Mouse (Mus musculus): ENCODE results near the gene Pard3b. TPM values are rescaled to one million over a fixed set of nuclear protein-coding genes. Genes with fewer than 3 reads are reported as not detected.
A peak's percentile ranks its signal among the peaks of the same experiment; 100 is the strongest.
"Not testable (repeated sequence)": the region's sequence is repeated elsewhere in the genome, so short reads cannot be mapped to it uniquely, and the experiment has no call there.

The Pard3b gene
- total and polyA plus RNA-seq, 3 experiments: 0.30 to 0.75 (median 0.63) TPM

GRCm38 (mm10) chr1:62598551-62598950, 959.9 kb downstream of the Pard3b start:
- Histone ChIP-seq H3K27ac (ENCODE audit: insufficient read depth, low read depth) (no peak overlapping the region), H3K9ac (ENCODE audit: insufficient read depth, low read depth) (no peak overlapping the region), H3K79me2 (replicated peaks; ENCODE audit: control insufficient read depth, extremely low read depth, insufficient read depth, poor library complexity, severe bottlenecking) (no peaks in the 10 kb centered on the region), H3K27me3 (replicated peaks) (no peaks in the 10 kb centered on the region), H3K4me3 (replicated peaks in 1 of 3; ENCODE audit: low read depth in 2 of 3, low read length in 2 of 3, poor library complexity in 1 of 3) (no peak overlapping the region), H3K36me3 (replicated peaks in 1 of 2; ENCODE audit: control insufficient read depth in 1 of 2, insufficient read depth in 1 of 2, low read length in 1 of 2) (no peaks in the 10 kb centered on the region), H3K4me2 (ENCODE audit: insufficient read depth, low read depth, poor library complexity, severe bottlenecking) (no peak overlapping the region), H3K9me3 (replicated peaks; ENCODE audit: low read length) (no peaks in the 10 kb centered on the region), H3K4me1 (ENCODE audit: control insufficient read depth in 1 of 2, insufficient read depth in 2 of 2) (no peaks in the 10 kb centered on the region)
- no peak for DNase-seq (ENCODE audit: extremely low read depth)
- in situ Hi-C loops (cut with MboI; ENCODE audit: low pct_ligation_motif_present, low pct_unique_long_range_greater_than_20kb, low sequenced_read_pairs) (no loop called here), dilution Hi-C loops (cut with MboI; ENCODE audit: extremely low pct_ligation_motif_present, extremely low pct_unique_long_range_greater_than_20kb, low sequenced_read_pairs) (no loop called here)
- no peak for TF ChIP-seq RCOR1 (conservative IDR thresholded peaks at IDR 0.05; ENCODE audit: low read depth, low read length)
- no peak for TF ChIP-seq ZC3H11A (IDR thresholded peaks at IDR 0.05; ENCODE audit: low read depth, low read length)
- no peak for TF ChIP-seq ELF1 (IDR thresholded peaks at IDR 0.05; ENCODE audit: low read depth, low read length)
- TF ChIP-seq E2F4 (IDR thresholded peaks at IDR 0.05; ENCODE audit: insufficient replicate concordance, low read depth, low read length): no peak
- no peak for TF ChIP-seq MYC (IDR thresholded peaks at IDR 0.05; ENCODE audit: low read depth, low read length)
- no peak for TF ChIP-seq PAX5 (IDR thresholded peaks at IDR 0.05; ENCODE audit: low read length)

DNA sequence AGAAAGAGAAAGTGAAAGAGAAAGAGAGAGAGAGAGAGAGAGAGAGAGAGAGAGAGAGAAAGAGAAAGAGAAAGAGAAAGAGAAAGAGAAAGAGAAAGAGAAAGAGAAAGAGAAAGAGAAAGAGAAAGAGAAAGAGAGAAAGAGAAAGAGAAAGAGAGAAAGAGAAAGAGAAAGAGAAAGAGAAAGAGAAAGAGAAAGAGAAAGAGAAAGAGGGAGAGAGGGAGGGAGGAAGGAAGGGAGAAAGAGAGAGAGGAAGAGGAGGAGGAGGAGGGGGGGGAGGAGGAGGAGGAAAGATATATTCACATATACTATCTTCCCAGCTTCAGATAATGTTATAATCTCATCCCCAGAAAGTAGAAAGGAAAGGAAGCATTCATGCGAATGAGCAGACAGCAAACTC, 966.0 kb downstream of the Pard3b start:
- H3K4me1 ChIP-seq (ENCODE audit: control insufficient read depth in 1 of 2, insufficient read depth in 2 of 2); H3K79me2 ChIP-seq (replicated peaks; ENCODE audit: control insufficient read depth, extremely low read depth, insufficient read depth, poor library complexity, severe bottlenecking); H3K27me3 ChIP-seq (replicated peaks); H3K27ac ChIP-seq (ENCODE audit: insufficient read depth, low read depth); H3K4me2 ChIP-seq (ENCODE audit: insufficient read depth, low read depth, poor library complexity, severe bottlenecking); dilution Hi-C loops (cut with MboI; ENCODE audit: extremely low pct_ligation_motif_present, extremely low pct_unique_long_range_greater_than_20kb, low sequenced_read_pairs); H3K9ac ChIP-seq (ENCODE audit: insufficient read depth, low read depth); in situ Hi-C loops (cut with MboI; ENCODE audit: low pct_ligation_motif_present, low pct_unique_long_range_greater_than_20kb, low sequenced_read_pairs); H3K36me3 ChIP-seq (replicated peaks in 1 of 2; ENCODE audit: control insufficient read depth in 1 of 2, insufficient read depth in 1 of 2, low read length in 1 of 2); H3K4me3 ChIP-seq (replicated peaks in 1 of 3; ENCODE audit: low read depth in 2 of 3, low read length in 2 of 3, poor library complexity in 1 of 3); H3K9me3 ChIP-seq (replicated peaks; ENCODE audit: low read length); DNase-seq (ENCODE audit: extremely low read depth): not testable (repeated sequence)
- TF ChIP-seq ETS1 (conservative IDR thresholded peaks at IDR 0.05; ENCODE audit: low read depth, low read length): peak; percentile 91

- no peaks in the 10 kb centered on the region for H3K36me3 ChIP-seq (replicated peaks in 1 of 2; ENCODE audit: control insufficient read depth in 1 of 2, insufficient read depth in 1 of 2, low read length in 1 of 2)
- in situ Hi-C loops (cut with MboI; ENCODE audit: low pct_ligation_motif_present, low pct_unique_long_range_greater_than_20kb, low sequenced_read_pairs) (no loop called here), dilution Hi-C loops (cut with MboI; ENCODE audit: extremely low pct_ligation_motif_present, extremely low pct_unique_long_range_greater_than_20kb, low sequenced_read_pairs) (no loop called here)
- TF ChIP-seq ZNF384 (IDR thresholded peaks at IDR 0.05; ENCODE audit: low read depth, low read length) (no peak), IRF4 (IDR thresholded peaks at IDR 0.05; ENCODE audit: low read depth, low read length) (no peak), RAD21 (IDR thresholded peaks at IDR 0.05; ENCODE audit: low read depth, low read length) (no peak)
- no peak overlapping the region for H3K4me2 ChIP-seq (ENCODE audit: insufficient read depth, low read depth, poor library complexity, severe bottlenecking)
- H3K9me3 ChIP-seq (replicated peaks; ENCODE audit: low read length): no peaks in the 10 kb centered on the region
- H3K79me2 ChIP-seq (replicated peaks; ENCODE audit: control insufficient read depth, extremely low read depth, insufficient read depth, poor library complexity, severe bottlenecking): no peaks in the 10 kb centered on the region
- peaks cover 0 to 6% of the 10 kb centered on the region in 2 experiments; a peak in 2 of 4 replicates for H3K4me1 ChIP-seq (ENCODE audit: control insufficient read depth in 1 of 2, insufficient read depth in 2 of 2)
- H3K27ac ChIP-seq (ENCODE audit: insufficient read depth, low read depth): no peak overlapping the region
- no peaks in the 10 kb centered on the region for H3K27me3 ChIP-seq (replicated peaks)
- H3K9ac ChIP-seq (ENCODE audit: insufficient read depth, low read depth): no peak overlapping the region
- no peak for DNase-seq (ENCODE audit: extremely low read depth)
- no peak overlapping the region for H3K4me3 ChIP-seq (replicated peaks in 1 of 3; ENCODE audit: low read depth in 2 of 3, low read length in 2 of 3, poor library complexity in 1 of 3)
Measured at GRCm38 (mm10) chr1:62618109-62618665, 979.6 kb downstream of the Pard3b start.
